Comparison of ENCODE assay signal across 15 mouse cellular contexts in genomic region chr11:32768642-32769343, GRCm38 (mm10). TPM values are rescaled to one million over a fixed set of nuclear protein-coding genes. Genes with fewer than 3 reads are reported as not detected.
A peak's percentile ranks its signal among the peaks of the same experiment; 100 is the strongest.
DNase-seq lines count a peak whose midpoint lies in the region; ATAC-seq and TF ChIP-seq lines count a peak whose summit lies in the region.
"Had no signal": no experiment of that assay in that cellular context is flagged by ENCODE, and none has a peak within 500 bp of the region (broad histone marks: within the 10 kb centered on the region; RNA-seq: fewer than 3 reads in every experiment).

No protein-coding gene starts in this region.

- no peak for DNase-seq in gastrocnemius, adult 2 months
- DNase-seq in gastrocnemius, postnatal 4 days (ENCODE audit: low spot score in 2 of 2) = no peak
- DNase-seq in 3134 (ENCODE audit: extremely low read depth, insufficient read length, low spot score) (peak; percentile 16), R1 (ENCODE audit: low read depth, low spot score) (peak; percentile 52)
- DNase-seq in retina, postnatal 1 day = no peak
- DNase-seq: B cell, adult 2 months; forebrain, postnatal 0 days; heart, postnatal 36 days; right cerebral cortex, postnatal 14 days had no signal

- H3K36me3 ChIP-seq in limb, embryonic 13.5 days = no peaks in the 10 kb centered on the region
- H3K36me3 ChIP-seq in forebrain, embryonic 12.5 days (replicated peaks) = no peaks in the 10 kb centered on the region
- H3K36me3 ChIP-seq: embryonic facial prominence, embryonic 12.5 days had no signal

- H3K4me1 ChIP-seq in limb, embryonic 13.5 days = peaks cover 35% of the 10 kb centered on the region
- H3K4me1 ChIP-seq in forebrain, embryonic 12.5 days = no peaks in the 10 kb centered on the region

- no peak overlapping the region for H3K27ac ChIP-seq in gastrocnemius, adult 2 months
- peak overlapping the region; percentile 67 for H3K27ac ChIP-seq in limb, embryonic 13.5 days
- no peak overlapping the region for H3K27ac ChIP-seq in forebrain, embryonic 12.5 days
- H3K27ac ChIP-seq: embryonic facial prominence, embryonic 12.5 days had no signal

- intact Hi-C loops in gastrocnemius, adult 2 months (cut with DNase I) = no loop called here

- no peak for ATAC-seq in limb, embryonic 13.5 days (ENCODE audit: low FRiP score, low read depth)
- ATAC-seq in granulocyte monocyte progenitor cell, adult 5-6 weeks (replicated peaks; ENCODE audit: poor library complexity, severe bottlenecking) = no peak
- no peak for ATAC-seq in forebrain, embryonic 12.5 days (ENCODE audit: low FRiP score)
- ATAC-seq: forebrain, postnatal 0 days had no signal

- 70% methylated on average over 12 of the region's 12 CpGs for WGBS in limb, embryonic 13.5 days
- 86% methylated on average over 12 of the region's 12 CpGs for WGBS in forebrain, embryonic 12.5 days

- no peaks in the 10 kb centered on the region for H3K27me3 ChIP-seq in limb, embryonic 13.5 days
- H3K27me3 ChIP-seq in forebrain, embryonic 12.5 days = no peaks in the 10 kb centered on the region; the same call in 1 of the 2 replicates
- H3K27me3 ChIP-seq: embryonic facial prominence, embryonic 12.5 days had no signal

- no peak overlapping the region for H3K9ac ChIP-seq in limb, embryonic 13.5 days
- H3K9ac ChIP-seq in forebrain, embryonic 12.5 days = no peak overlapping the region
- H3K9ac ChIP-seq: embryonic facial prominence, embryonic 12.5 days; forebrain, postnatal 0 days had no signal

- peak; percentile 12; the same call in 1 of the 2 replicates for TF ChIP-seq CTCF in gastrocnemius, adult 2 months (IDR thresholded peaks at IDR 0.05)

- H3K9me3 ChIP-seq in limb, embryonic 13.5 days = no peaks in the 10 kb centered on the region
- H3K9me3 ChIP-seq in forebrain, embryonic 12.5 days = no peaks in the 10 kb centered on the region
- H3K9me3 ChIP-seq: embryonic facial prominence, embryonic 12.5 days had no signal

- no peak overlapping the region for H3K4me3 ChIP-seq in gastrocnemius, adult 2 months
- H3K4me3 ChIP-seq in limb, embryonic 13.5 days = no peak overlapping the region
- no peak overlapping the region for H3K4me3 ChIP-seq in forebrain, embryonic 12.5 days (replicated peaks)
- H3K4me3 ChIP-seq: embryonic facial prominence, embryonic 12.5 days had no signal

- H3K4me2 ChIP-seq in limb, embryonic 13.5 days (replicated peaks) = 0 out of 2 replicates have a peak overlapping the region, but pooled peaks have one; percentile 4
- H3K4me2 ChIP-seq in forebrain, embryonic 12.5 days = no peak overlapping the region
- H3K4me2 ChIP-seq: embryonic facial prominence, embryonic 12.5 days had no signal

RNA-seq across cellular contexts. Expression of gene Smim23, which starts 55.6 kb away (rescaled TPM):
- total RNA-seq in gastrocnemius, adult 2 months (2021) = not detected
- total RNA-seq in gastrocnemius, postnatal 4 days (2021) = not detected
- not detected in 2 replicates for polyA plus RNA-seq in limb, embryonic 13.5 days (2015; fragmentation: Nextera tagmentation; extraction: Ambion mirVana)
- not detected in 2 replicates for total RNA-seq in granulocyte monocyte progenitor cell, adult 5-6 weeks (2014; fragmentation: Nextera tagmentation)
- not detected in 2 replicates for total RNA-seq in granulocyte monocyte progenitor cell, adult 5-6 weeks (2017)
- not detected in 2 replicates for polyA plus RNA-seq in forebrain, embryonic 12.5 days (2016; fragmentation: Nextera tagmentation; extraction: Ambion mirVana)
- total RNA-seq: forebrain, postnatal 0 days; heart, postnatal 36 days; liver, adult 2 months had no signal
- polyA plus RNA-seq: embryonic facial prominence, embryonic 12.5 days; forebrain, postnatal 0 days; liver, adult 2 months; neural tube, embryonic 11.5 days had no signal

Comparison
In these comparisons a context has a peak if more than half of its experiments do, and no peak if none do; other contexts are left out.
1. DNase-seq: peak in 3134 (single experiment) and R1 (single experiment); none in gastrocnemius, adult 2 months (single experiment), gastrocnemius, postnatal 4 days (0 of 2) and retina, postnatal 1 day (single experiment).